Mouse (Mus musculus) spleen, adult 2 months (tissue): ENCODE data around the gene Xpnpep3. TPM values are rescaled to one million over a fixed set of nuclear protein-coding genes. Genes with fewer than 3 reads are reported as not detected.

Experiments used
- DNase-seq, 2 experiments: peaks; one replicate each; pipeline versions ENCODE4 v3.0.0 to v3.0.0-alpha.2; 2012 to 2021; ENCODE audit warnings: low spot score in 2 of 2, low read depth in 1 of 2
- H3K27ac ChIP-seq: fragments of 200-500 bp; 2 replicates; pipeline ENCODE4 v1.5.1; 2012; ENCODE audit warnings: low read length, inconsistent platforms; ENCODE audit not compliant: insufficient read depth
- H3K27me3 ChIP-seq: fragments of 200-500 bp; 2 replicates; pipeline ENCODE4 v1.6.1; 2012; ENCODE audit warnings: mild to moderate bottlenecking, moderate library complexity, low read length, inconsistent platforms; ENCODE audit not compliant: control insufficient read depth, insufficient read depth
- H3K36me3 ChIP-seq: fragments of 200-500 bp; 2 replicates; pipeline ENCODE4 v1.6.1; 2012; ENCODE audit warnings: mild to moderate bottlenecking, low read length, inconsistent platforms; ENCODE audit not compliant: control insufficient read depth, insufficient read depth
- H3K4me1 ChIP-seq: fragments of 200-500 bp; 2 replicates; pipeline ENCODE4 v1.6.1; 2011; ENCODE audit warnings: inconsistent platforms; ENCODE audit not compliant: control insufficient read depth, insufficient read depth, insufficient read length
- H3K4me3 ChIP-seq: fragments of 200-500 bp; 2 replicates; pipeline ENCODE4 v1.5.1; 2011; ENCODE audit warnings: mild to moderate bottlenecking, inconsistent platforms; ENCODE audit not compliant: insufficient read depth, insufficient read length; ENCODE audit errors: extremely low read depth
- CTCF ChIP-seq: fragments of 200-500 bp; IDR thresholded peaks from 2 replicates; pipeline ENCODE4 v1.5.1; 2011; ENCODE audit warnings: mild to moderate bottlenecking, inconsistent platforms; ENCODE audit not compliant: insufficient read depth, insufficient read length, insufficient replicate concordance; ENCODE audit errors: extremely low read depth
- POLR2A ChIP-seq: fragments of 200-500 bp; IDR thresholded peaks from 2 replicates; pipeline ENCODE4 v1.6.1; 2011; ENCODE audit warnings: low read depth, low read length, inconsistent platforms
- WGBS: fragments of 180-500 bp; shearing (Covaris S2); methylation state at CpG from one replicate; pipeline ENCODE4 v1.1.7; 2018; 5-methylcytosine and 5-hydroxymethylcytosine counted together
- polyA plus RNA-seq: library from polyadenylated mRNA; depleted of rRNA; stranded (reverse); fragments of >200 nt; gene quantifications from 2 replicates; pipeline ENCODE4 v1.2.3, GENCODE M21; 2012

Gene Xpnpep3
- polyA plus RNA-seq, 1 experiment: 7.1 TPM

- H3K27me3 ChIP-seq: no peaks in the 10 kb centered on the region
- H3K4me1 ChIP-seq: no peaks in the 10 kb centered on the region
- 95% methylated on average over 4 of the region's 4 CpGs for WGBS
- no peak overlapping the region for H3K27ac ChIP-seq
- no peak for TF ChIP-seq POLR2A
- no peak for TF ChIP-seq CTCF
- DNase-seq: no peak
- H3K36me3 ChIP-seq: peaks cover 29% of the 10 kb centered on the region
- no peak overlapping the region for H3K4me3 ChIP-seq
These were observed 33.7 kb upstream of the Xpnpep3 start for GRCm38 (mm10) chr15:81366241-81366640.

DNA sequence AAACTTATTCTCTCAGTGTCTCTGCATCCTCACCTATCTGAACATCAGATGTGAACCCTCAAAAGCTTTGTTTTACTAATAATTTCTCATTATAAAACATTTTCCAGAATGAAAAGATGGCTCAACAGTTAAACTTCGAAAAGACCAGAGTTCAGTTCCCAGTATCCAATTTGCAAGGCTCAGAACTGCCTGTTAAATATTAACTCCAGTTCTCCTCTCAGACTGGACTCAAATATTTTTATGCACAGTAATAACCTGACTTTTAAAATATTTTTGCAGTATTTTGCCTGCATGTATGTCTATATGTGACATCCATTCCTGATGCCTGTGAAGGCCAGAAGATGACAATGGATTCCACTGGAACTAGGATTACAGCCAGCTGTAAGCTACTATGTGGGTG, 31.3 kb upstream of the Xpnpep3 start:
- no peak for TF ChIP-seq CTCF
- TF ChIP-seq POLR2A: no peak
- DNase-seq: no peak
- no peaks in the 10 kb centered on the region for H3K4me1 ChIP-seq
- H3K27me3 ChIP-seq: no peaks in the 10 kb centered on the region
- H3K4me3 ChIP-seq: no peak overlapping the region
- peaks cover 33% of the 10 kb centered on the region for H3K36me3 ChIP-seq
- 89% methylated on average over 1 of the region's 1 CpGs for WGBS
- no peak overlapping the region for H3K27ac ChIP-seq

- peaks cover 30% of the 10 kb centered on the region for H3K36me3 ChIP-seq
- no peaks in the 10 kb centered on the region for H3K27me3 ChIP-seq
- H3K27ac ChIP-seq: no peak overlapping the region
- no peak overlapping the region for H3K4me3 ChIP-seq
- 89% methylated on average over 1 of the region's 1 CpGs for whole genome bisulfite sequencing
- TF ChIP-seq POLR2A: no peak
- no peak for TF ChIP-seq CTCF
- no peaks in the 10 kb centered on the region for H3K4me1 ChIP-seq
- no peak for DNase-seq
These were observed 29.6 kb upstream of the Xpnpep3 start for GRCm38 (mm10) chr15:81370356-81370755.

- 93% methylated on average over 11 of the region's 11 CpGs for WGBS
- no peaks in the 10 kb centered on the region for H3K27me3 ChIP-seq
- TF ChIP-seq POLR2A: no peak
- TF ChIP-seq CTCF: no peak
- DNase-seq: no peak
- no peaks in the 10 kb centered on the region for H3K4me1 ChIP-seq
- H3K36me3 ChIP-seq: peaks cover 27% of the 10 kb centered on the region
- no peak overlapping the region for H3K27ac ChIP-seq
- no peak overlapping the region for H3K4me3 ChIP-seq
These were observed 25.3 kb upstream of the Xpnpep3 start for GRCm38 (mm10) chr15:81374621-81375020.

DNA sequence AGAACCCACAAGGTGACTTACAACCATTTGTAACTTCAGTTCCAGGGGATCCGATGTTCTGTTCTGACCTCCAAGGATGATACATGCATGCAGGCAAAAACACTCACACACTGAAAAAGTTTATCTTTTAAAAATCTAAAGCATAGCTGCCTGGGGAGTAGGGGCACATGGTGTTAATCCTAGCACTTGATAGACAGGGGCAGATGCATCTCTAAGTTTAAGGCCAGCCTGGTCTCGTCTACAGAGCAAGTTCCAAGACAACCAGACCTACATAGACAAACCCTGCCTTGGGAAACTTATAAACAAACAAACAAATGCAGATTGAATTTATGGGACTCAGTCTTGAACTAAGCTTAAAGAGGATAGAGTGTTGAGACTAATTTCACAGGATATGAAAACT, 21.1 kb upstream of the Xpnpep3 start:
- no peak for DNase-seq
- 90% methylated on average over 2 of the region's 2 CpGs for WGBS
- H3K27ac ChIP-seq: no peak overlapping the region
- H3K36me3 ChIP-seq: peaks cover 27% of the 10 kb centered on the region
- no peak for TF ChIP-seq POLR2A
- TF ChIP-seq CTCF: no peak
- no peaks in the 10 kb centered on the region for H3K27me3 ChIP-seq
- no peaks in the 10 kb centered on the region for H3K4me1 ChIP-seq
- no peak overlapping the region for H3K4me3 ChIP-seq

GRCm38 (mm10) chr15:81386327-81386726, 13.6 kb upstream of the Xpnpep3 start:
- Histone ChIP-seq H3K4me3 (no peak overlapping the region), H3K27ac (no peak overlapping the region), H3K4me1 (no peaks in the 10 kb centered on the region), H3K27me3 (no peaks in the 10 kb centered on the region), H3K36me3 (peaks cover 35% of the 10 kb centered on the region)
- DNase-seq: no peak
- WGBS: 93% methylated on average over 5 of the region's 5 CpGs
- no peak for TF ChIP-seq POLR2A
- TF ChIP-seq CTCF: no peak

GRCm38 (mm10) chr15:81392997-81393396, 6.9 kb upstream of the Xpnpep3 start:
- TF ChIP-seq POLR2A (no peak), CTCF (no peak)
- peak in 1 of 2 experiments; percentile 55 for DNase-seq

More at GRCm38 (mm10) chr15:81392997-81393396, 6.9 kb upstream of the Xpnpep3 start:
- Histone ChIP-seq H3K36me3 (peaks cover 16% of the 10 kb centered on the region), H3K4me3 (no peak overlapping the region), H3K27ac (no peak overlapping the region), H3K27me3 (no peaks in the 10 kb centered on the region), H3K4me1 (no peaks in the 10 kb centered on the region)
